Mouse (Mus musculus) spleen, adult 2 months (tissue): ENCODE measurements around the gene Cxcr1. TPM values are rescaled to one million over a fixed set of nuclear protein-coding genes. Genes with fewer than 3 reads are reported as not detected.

ENCODE experiments used
- DNase-seq, 2 experiments: peaks; one replicate each; pipeline versions ENCODE4 v3.0.0 to v3.0.0-alpha.2; 2012 to 2021; ENCODE audit warnings: low spot score in 2 of 2, low read depth in 1 of 2
- H3K27ac ChIP-seq: fragments of 200-500 bp; 2 replicates; pipeline ENCODE4 v1.5.1; 2012; ENCODE audit warnings: low read length, inconsistent platforms; ENCODE audit not compliant: insufficient read depth
- H3K27me3 ChIP-seq: fragments of 200-500 bp; 2 replicates; pipeline ENCODE4 v1.6.1; 2012; ENCODE audit warnings: mild to moderate bottlenecking, moderate library complexity, low read length, inconsistent platforms; ENCODE audit not compliant: control insufficient read depth, insufficient read depth
- H3K36me3 ChIP-seq: fragments of 200-500 bp; 2 replicates; pipeline ENCODE4 v1.6.1; 2012; ENCODE audit warnings: mild to moderate bottlenecking, low read length, inconsistent platforms; ENCODE audit not compliant: control insufficient read depth, insufficient read depth
- H3K4me1 ChIP-seq: fragments of 200-500 bp; 2 replicates; pipeline ENCODE4 v1.6.1; 2011; ENCODE audit warnings: inconsistent platforms; ENCODE audit not compliant: control insufficient read depth, insufficient read depth, insufficient read length
- H3K4me3 ChIP-seq: fragments of 200-500 bp; 2 replicates; pipeline ENCODE4 v1.5.1; 2011; ENCODE audit warnings: mild to moderate bottlenecking, inconsistent platforms; ENCODE audit not compliant: insufficient read depth, insufficient read length; ENCODE audit errors: extremely low read depth
- CTCF ChIP-seq: fragments of 200-500 bp; IDR thresholded peaks from 2 replicates; pipeline ENCODE4 v1.5.1; 2011; ENCODE audit warnings: mild to moderate bottlenecking, inconsistent platforms; ENCODE audit not compliant: insufficient read depth, insufficient read length, insufficient replicate concordance; ENCODE audit errors: extremely low read depth
- POLR2A ChIP-seq: fragments of 200-500 bp; IDR thresholded peaks from 2 replicates; pipeline ENCODE4 v1.6.1; 2011; ENCODE audit warnings: low read depth, low read length, inconsistent platforms
- WGBS: fragments of 180-500 bp; shearing (Covaris S2); methylation state at CpG from one replicate; pipeline ENCODE4 v1.1.7; 2018; 5-methylcytosine and 5-hydroxymethylcytosine counted together
- polyA plus RNA-seq: library from polyadenylated mRNA; depleted of rRNA; stranded (reverse); fragments of >200 nt; gene quantifications from 2 replicates; pipeline ENCODE4 v1.2.3, GENCODE M21; 2012; rRNA removed

Gene Cxcr1
- polyA plus RNA-seq, 1 experiment: 0.27 TPM

- Histone ChIP-seq H3K4me3 (no peak overlapping the region), H3K27ac (no peak overlapping the region), H3K36me3 (no peaks in the 10 kb centered on the region), H3K27me3 (no peaks in the 10 kb centered on the region), H3K4me1 (no peaks in the 10 kb centered on the region)
- no peak for DNase-seq
- TF ChIP-seq POLR2A (no peak), CTCF (no peak)
- WGBS: 58% methylated on average over 14 of the region's 14 CpGs
Observed at GRCm38 (mm10) chr1:74156381-74156910, 38.0 kb downstream of the Cxcr1 start.

DNA sequence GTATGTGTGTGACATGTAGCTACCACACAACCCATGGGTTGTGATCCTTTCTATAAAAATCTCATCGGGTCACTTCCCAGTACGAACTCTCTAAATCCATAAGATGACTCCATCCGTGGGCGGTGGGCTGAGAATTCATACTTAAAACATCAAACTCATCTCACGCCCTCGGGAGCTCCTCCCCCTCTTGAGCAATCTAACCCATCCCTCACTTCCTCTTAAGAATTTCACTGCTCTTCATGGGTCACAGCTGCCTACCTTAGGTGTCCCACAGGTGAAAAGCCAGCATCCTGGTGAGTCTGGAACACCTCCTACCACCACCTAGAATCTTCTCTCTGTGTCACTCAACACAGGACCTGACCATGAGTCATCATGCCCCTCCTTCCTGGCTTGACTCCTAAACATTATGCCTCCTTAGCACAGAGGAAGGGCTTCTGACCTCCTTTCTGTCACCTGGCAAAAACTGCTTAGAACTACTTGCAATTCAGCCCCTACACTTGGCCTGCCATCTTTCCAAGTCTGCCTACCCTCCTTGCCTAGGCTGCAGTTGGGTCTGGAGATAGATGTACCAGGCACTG lies 38.9 kb downstream of the Cxcr1 start:
- Histone ChIP-seq H3K36me3 (no peaks in the 10 kb centered on the region), H3K27ac (no peak overlapping the region), H3K4me1 (no peaks in the 10 kb centered on the region), H3K27me3 (no peaks in the 10 kb centered on the region), H3K4me3 (no peak overlapping the region)
- 44% methylated on average over 6 of the region's 6 CpGs for WGBS
- no peak for DNase-seq
- no peak for TF ChIP-seq CTCF
- TF ChIP-seq POLR2A: no peak

DNA sequence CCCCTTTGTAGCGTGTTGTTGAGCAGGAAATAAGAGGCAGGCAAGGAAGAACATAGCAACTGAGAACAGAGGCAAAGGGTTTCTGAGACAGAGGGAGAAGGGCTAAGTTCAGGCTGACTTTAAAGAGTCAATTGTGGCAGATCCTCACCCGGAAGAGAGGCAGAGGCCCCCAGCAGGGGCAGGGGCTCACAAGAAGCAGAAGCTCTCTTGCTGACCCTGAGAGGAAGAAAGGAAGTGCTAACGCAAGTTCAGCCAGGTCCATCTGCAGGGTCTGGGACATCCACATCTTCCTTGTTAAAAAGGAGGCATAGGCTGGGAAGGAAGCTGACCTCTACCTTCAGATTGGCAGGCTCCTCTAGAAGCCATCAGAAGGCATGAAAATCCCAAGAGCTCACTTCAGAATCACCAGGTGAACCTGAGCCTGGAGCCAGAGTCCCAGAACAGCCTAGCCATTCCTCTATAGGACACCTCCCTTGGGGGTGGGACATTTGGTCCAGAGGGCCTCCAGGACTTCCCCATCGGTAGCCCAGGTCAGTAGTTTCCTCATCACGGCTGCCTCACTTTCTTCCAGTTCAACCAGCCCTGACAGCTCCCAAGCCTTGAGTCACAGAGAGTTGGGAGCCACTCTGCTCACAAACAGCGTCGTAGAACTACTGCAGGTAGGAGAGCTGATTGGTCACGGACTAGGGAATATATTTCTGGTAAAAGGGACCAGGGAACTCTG lies 40.8 kb downstream of the Cxcr1 start, which contains the start of gene Cxcr2:
Gene Cxcr2 (plus strand): TSS at position 529 of the 724 bp plus-strand sequence.
- Histone ChIP-seq H3K4me3 (no peak within 1 kb of the TSS), H3K27me3 (no peaks in the 10 kb centered on the region), H3K36me3 (no peaks in the 10 kb centered on the region), H3K27ac (no peak within 1 kb of the TSS), H3K4me1 (no peaks in the 10 kb centered on the region)
- 49% methylated on average over 8 of the region's 8 CpGs for WGBS
- no peak for DNase-seq
- TF ChIP-seq CTCF (no peak), POLR2A (no peak)

DNA sequence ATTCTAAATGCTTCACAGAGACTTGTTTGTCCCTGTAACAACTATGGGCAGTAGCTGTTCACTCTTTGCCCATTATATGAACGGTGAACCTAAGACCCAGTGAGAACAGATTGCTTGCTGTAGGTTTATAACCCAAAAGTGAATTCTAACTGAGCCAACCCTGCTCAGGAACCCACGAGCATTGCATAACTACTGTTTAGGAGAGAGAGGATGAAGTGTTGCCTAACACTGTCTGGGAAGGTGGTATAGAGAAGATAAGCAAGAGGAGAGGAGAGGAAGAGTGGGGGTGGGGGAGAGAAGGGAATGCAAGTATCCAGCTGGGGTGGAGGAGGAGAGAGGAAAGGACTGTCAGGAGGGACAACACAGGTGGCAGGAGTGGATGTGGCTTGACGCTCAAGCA lies 43.3 kb downstream of the Cxcr1 start:
- no peaks in the 10 kb centered on the region for H3K36me3 ChIP-seq
- no peak overlapping the region for H3K27ac ChIP-seq
- no peaks in the 10 kb centered on the region for H3K27me3 ChIP-seq
- no peaks in the 10 kb centered on the region for H3K4me1 ChIP-seq
- DNase-seq: no peak
- no peak overlapping the region for H3K4me3 ChIP-seq
- TF ChIP-seq CTCF: no peak
- no peak for TF ChIP-seq POLR2A
- WGBS: 44% methylated on average over 3 of the region's 3 CpGs

DNA sequence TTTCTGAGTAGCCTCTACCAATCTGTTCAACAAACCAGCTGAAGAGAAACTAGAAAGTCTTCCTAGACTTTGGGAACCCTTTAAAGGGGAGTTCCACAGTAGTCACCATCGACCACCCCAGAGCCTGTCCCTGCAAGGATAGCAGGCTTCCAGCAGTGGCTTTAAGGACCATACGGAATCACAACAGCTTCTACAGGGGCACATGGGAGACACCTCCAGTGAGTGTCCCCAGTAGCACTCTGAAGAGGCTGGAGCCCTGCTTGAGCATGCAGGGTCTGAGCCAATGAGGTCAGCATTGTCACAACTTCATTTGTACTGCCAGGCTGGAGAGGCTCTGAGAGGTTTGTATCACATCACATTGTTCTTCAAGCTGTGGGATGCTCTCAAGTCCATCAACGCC lies 44.3 kb downstream of the Cxcr1 start:
- 83% methylated on average over 3 of the region's 3 CpGs for WGBS
- no peak overlapping the region for H3K27ac ChIP-seq
- TF ChIP-seq POLR2A: no peak
- TF ChIP-seq CTCF: no peak
- H3K4me1 ChIP-seq: no peaks in the 10 kb centered on the region
- DNase-seq: no peak
- no peaks in the 10 kb centered on the region for H3K36me3 ChIP-seq
- H3K27me3 ChIP-seq: no peaks in the 10 kb centered on the region
- no peak overlapping the region for H3K4me3 ChIP-seq

DNA sequence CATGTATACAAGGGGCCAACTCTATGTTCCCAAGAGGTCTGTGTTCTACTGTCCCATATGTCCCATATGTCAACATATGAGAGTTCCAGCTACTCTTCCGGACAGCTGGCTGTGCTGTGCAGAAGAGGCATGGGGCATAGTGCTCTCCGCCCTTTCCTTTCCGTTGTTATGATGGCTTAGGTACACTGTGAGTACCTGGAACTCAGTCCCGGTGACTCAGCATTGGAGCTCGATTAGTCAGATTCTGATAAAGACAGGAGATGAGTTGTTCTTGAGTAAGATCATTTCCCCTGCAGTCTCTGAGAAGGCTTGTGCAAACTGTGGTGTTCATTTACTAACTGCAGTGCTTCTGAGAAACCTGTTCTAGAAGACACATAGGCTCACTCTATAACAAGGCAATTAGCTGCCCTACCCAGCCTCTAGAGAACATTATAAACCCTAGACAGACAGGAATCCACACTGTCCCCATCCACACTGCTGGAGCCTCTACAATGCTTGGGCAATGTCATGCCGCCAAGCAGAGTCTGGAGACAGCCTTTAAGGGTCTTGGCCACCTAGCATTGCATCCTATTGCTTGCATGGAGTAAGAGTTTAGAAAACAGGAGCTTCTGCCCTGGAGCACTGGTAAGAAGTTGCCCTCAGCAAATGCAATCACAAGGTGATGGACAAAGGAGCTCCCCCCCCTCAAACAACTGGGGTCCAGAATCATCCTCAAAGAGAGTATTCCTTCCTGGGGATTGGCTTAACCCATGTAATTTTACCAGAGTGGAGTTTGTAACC lies 45.1 kb downstream of the Cxcr1 start:
- no peaks in the 10 kb centered on the region for H3K36me3 ChIP-seq
- DNase-seq: no peak
- no peaks in the 10 kb centered on the region for H3K27me3 ChIP-seq
- 77% methylated on average over 6 of the region's 6 CpGs for WGBS
- no peak for TF ChIP-seq CTCF
- TF ChIP-seq POLR2A: no peak
- H3K27ac ChIP-seq: no peak overlapping the region
- H3K4me1 ChIP-seq: no peaks in the 10 kb centered on the region
- no peak overlapping the region for H3K4me3 ChIP-seq

Other genes with a start within 250 kb of the Cxcr1 start
- gene Tns1, start 70.2 kb downstream of the Cxcr1 start, polyA plus RNA-seq: 80.4 and 102 TPM in 2 replicates
- gene Rufy4, start 69.1 kb downstream of the Cxcr1 start, polyA plus RNA-seq: 0.41 and 0.67 TPM in 2 replicates
- 11.2 and 11.4 TPM in 2 replicates for gene Cxcr2, start 40.6 kb downstream of the Cxcr1 start, polyA plus RNA-seq
- 186 and 302 TPM in 2 replicates for gene Arpc2, start 41.5 kb upstream of the Cxcr1 start, polyA plus RNA-seq
- 0.08 and 0.14 TPM in 2 replicates for gene Gpbar1, start 83.9 kb upstream of the Cxcr1 start, polyA plus RNA-seq
- 102 and 119 TPM in 2 replicates for gene Aamp, start 90.1 kb upstream of the Cxcr1 start, polyA plus RNA-seq
- 27.5 and 33.8 TPM in 2 replicates for gene Pnkd, start 90.3 kb upstream of the Cxcr1 start, polyA plus RNA-seq
- gene Tmbim1, start 111.0 kb upstream of the Cxcr1 start, polyA plus RNA-seq: 60.8 and 66.5 TPM in 2 replicates
- 0.31 and 0.51 TPM in 2 replicates for gene Catip, start 167.5 kb upstream of the Cxcr1 start, polyA plus RNA-seq
- 169 and 200 TPM in 2 replicates for gene Slc11a1, start 180.6 kb upstream of the Cxcr1 start, polyA plus RNA-seq
- 96.1 and 114 TPM in 2 replicates for gene Ctdsp1, start 196.9 kb upstream of the Cxcr1 start, polyA plus RNA-seq
- not detected in 2 replicates for gene Vil1, start 214.7 kb upstream of the Cxcr1 start, polyA plus RNA-seq